Mouse (Mus musculus) lung, postnatal 0 days (tissue): ENCODE measurements around the gene Dact3.

Experiments used
- CTCF ChIP-seq: IDR thresholded peaks from 2 replicates; pipeline ENCODE4 v1.5.1; 2016; ENCODE audit warnings: antibody characterized with exemption, mild to moderate bottlenecking
- EP300 ChIP-seq: IDR thresholded peaks from 2 replicates; pipeline ENCODE4 v1.6.1; 2016; ENCODE audit warnings: antibody characterized with exemption, mild to moderate bottlenecking, control low read depth

DNA sequence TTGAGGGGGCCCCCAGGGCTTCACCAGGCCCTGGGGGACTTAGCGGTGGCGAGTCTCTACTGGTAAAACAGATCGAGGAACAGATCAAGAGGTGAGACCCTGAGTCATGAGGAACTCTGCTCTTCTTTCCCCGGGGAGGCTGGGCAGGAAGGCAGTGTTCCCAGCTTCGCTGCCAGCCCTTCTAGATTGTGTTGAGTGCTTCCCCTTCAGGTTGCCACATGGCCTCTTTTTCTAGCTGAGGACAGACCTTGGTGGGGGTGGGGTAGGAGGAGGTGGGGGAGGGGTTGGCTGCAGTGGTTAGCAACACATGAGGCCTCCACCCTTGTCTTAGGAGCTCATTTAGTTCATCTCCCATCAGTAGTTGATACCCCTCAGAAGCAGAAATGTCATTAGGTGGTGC lies 48.5 kb upstream of the Dact3 start:
- TF ChIP-seq EP300 (no peak), CTCF (no peak)
